Mouse (Mus musculus) myocyte (in vitro differentiated cells): ENCODE results near the gene Zfp985. TPM values are rescaled to one million over a fixed set of nuclear protein-coding genes. Genes with fewer than 3 reads are reported as not detected.

Experiments used
- polyA plus RNA-seq: library from polyadenylated mRNA; unstranded; fragments of >200 nt; fragmentation: generic; extraction: Trizol; gene quantifications from one replicate; pipeline ENCODE4 v1.2.1, GENCODE M21; 2012; ENCODE audit warnings: missing spikeins

Zfp985 gene
- polyA plus RNA-seq, 1 experiment = 0.97 TPM

Other genes starting within 250 kb of the Zfp985 start
- 0.01 TPM for gene Zfp988, start 247.6 kb upstream of the Zfp985 start, polyA plus RNA-seq
- gene Zfp978, start 192.0 kb upstream of the Zfp985 start, polyA plus RNA-seq = 0.04 TPM
- 0.05 TPM for gene Zfp982, start 60.9 kb upstream of the Zfp985 start, polyA plus RNA-seq
- not detected for gene Gm16503, start 13.1 kb upstream of the Zfp985 start, polyA plus RNA-seq
- gene Zfp979, start 89.2 kb downstream of the Zfp985 start, polyA plus RNA-seq = 0.46 TPM
- not detected for gene Zfp534, start 149.3 kb downstream of the Zfp985 start, polyA plus RNA-seq